Mouse (Mus musculus) myocyte (in vitro differentiated cells): Measurements from ENCODE around the gene Pde6c.

Source experiments
- CEBPB ChIP-seq: IDR thresholded peaks from 2 replicates; pipeline ENCODE4 v1.6.1; 2011; ENCODE audit warnings: mild to moderate bottlenecking, moderate library complexity; ENCODE audit not compliant: poor library complexity, insufficient read depth, severe bottlenecking
- MAX ChIP-seq: IDR thresholded peaks from one replicate; pipeline ENCODE4 v1.6.1; 2011; ENCODE audit warnings: low read depth, mild to moderate bottlenecking, control low read depth
- MYOD1 ChIP-seq, 3 experiments: IDR thresholded peaks; one replicate each; pipeline ENCODE4 v1.6.1; 2011; ENCODE audit warnings: control low read depth in 2 of 3, low read depth in 2 of 3, mild to moderate bottlenecking in 2 of 3, moderate library complexity in 1 of 3; ENCODE audit not compliant: insufficient read length in 2 of 3, control insufficient read depth in 1 of 3
- MYOG ChIP-seq, 3 experiments: IDR thresholded peaks; one replicate each; pipeline ENCODE4 v1.6.1; 2011; ENCODE audit warnings: control low read depth in 2 of 3, low read depth in 2 of 3, mild to moderate bottlenecking in 2 of 3; ENCODE audit not compliant: insufficient read length in 2 of 3, control insufficient read depth in 1 of 3, insufficient read depth in 1 of 3
- POLR2A ChIP-seq: IDR thresholded peaks from one replicate; pipeline ENCODE4 v1.6.1; 2011; ENCODE audit warnings: low read depth, mild to moderate bottlenecking, control low read depth, moderate library complexity; ENCODE audit not compliant: insufficient read length
- POLR2AphosphoS2 ChIP-seq: IDR thresholded peaks from one replicate; pipeline ENCODE4 v1.6.1; 2011; ENCODE audit warnings: low read depth, control low read depth; ENCODE audit not compliant: insufficient read length
- TCF12 ChIP-seq: IDR thresholded peaks from one replicate; pipeline ENCODE4 v1.6.1; 2011; ENCODE audit warnings: mild to moderate bottlenecking, control low read depth; ENCODE audit not compliant: poor library complexity, insufficient read depth, severe bottlenecking
- USF1 ChIP-seq: IDR thresholded peaks from one replicate; pipeline ENCODE4 v1.6.1; 2011; ENCODE audit warnings: low read depth, mild to moderate bottlenecking, control low read depth, moderate library complexity

DNA sequence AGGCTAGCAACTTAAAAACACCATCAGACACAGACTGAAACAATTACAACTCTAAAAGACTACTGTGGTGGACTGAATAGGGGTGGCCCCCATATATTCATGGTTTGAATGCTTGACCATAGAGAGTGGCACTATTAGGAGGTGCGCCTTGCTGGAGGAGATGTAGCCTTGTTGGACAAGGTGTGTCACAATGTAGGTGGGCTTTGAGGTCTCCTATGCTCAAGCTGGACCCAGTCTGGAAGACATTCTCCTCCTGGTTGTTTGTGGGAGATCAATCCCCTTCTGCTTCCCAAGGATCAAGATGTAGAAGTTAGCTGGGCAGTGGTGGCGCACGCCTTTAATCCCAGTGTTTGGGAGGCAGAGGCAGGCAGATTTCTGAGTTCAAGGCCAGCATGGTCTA, 85.1 kb downstream of the Pde6c start:
- TF ChIP-seq POLR2A (no peak), MAX (no peak), MYOD1 (IDR thresholded peaks at IDR 0.05; ENCODE audit: control insufficient read depth in 1 of 3, insufficient read length in 2 of 3, low read depth in 2 of 3) (no peak), USF1 (no peak), POLR2AphosphoS2 (no peak), MYOG (IDR thresholded peaks at IDR 0.05; ENCODE audit: control insufficient read depth in 1 of 3, insufficient read depth in 1 of 3, insufficient read length in 2 of 3, low read depth in 2 of 3) (no peak), TCF12 (no peak), CEBPB (no peak)
